Mouse (Mus musculus) cerebellum, postnatal 25 days (tissue): Measurements from ENCODE around the gene Acpp.

Experiments
- DNase-seq, 2 experiments: peaks; one replicate each; pipeline ENCODE4 v3.0.0; 2021; ENCODE audit warnings: mixed read lengths in 2 of 2

Gene Acpp

GRCm38 (mm10) chr9:104304800-104305199 lies 32.7 kb downstream of the Acpp start:
- no peak for DNase-seq

GRCm38 (mm10) chr9:104304376-104304775 lies 33.2 kb downstream of the Acpp start:
- no peak for DNase-seq

- DNase-seq = no peak
Observed at GRCm38 (mm10) chr9:104300569-104300968, 37.0 kb downstream of the Acpp start.

- DNase-seq = no peak
Observed at GRCm38 (mm10) chr9:104297041-104297440, 40.5 kb downstream of the Acpp start.

GRCm38 (mm10) chr9:104284934-104285333 lies 52.6 kb downstream of the Acpp start:
- DNase-seq = no peak

GRCm38 (mm10) chr9:104282536-104282935 lies 55.0 kb downstream of the Acpp start:
- DNase-seq = no peak

- DNase-seq = no peak
Observed at GRCm38 (mm10) chr9:104281737-104282136, 55.8 kb downstream of the Acpp start.

- no peak for DNase-seq
Observed at GRCm38 (mm10) chr9:104280725-104281495, 56.6 kb downstream of the Acpp start.

GRCm38 (mm10) chr9:104277528-104278162 lies 59.9 kb downstream of the Acpp start:
- DNase-seq = peak; percentile 14 to 16

- no peak for DNase-seq
Observed at GRCm38 (mm10) chr9:104275084-104275785, 62.3 kb downstream of the Acpp start.

GRCm38 (mm10) chr9:104272057-104272456 lies 65.5 kb downstream of the Acpp start:
- no peak for DNase-seq

- DNase-seq = no peak
Observed at GRCm38 (mm10) chr9:104271642-104272041, 65.9 kb downstream of the Acpp start.

GRCm38 (mm10) chr9:104269944-104270343 lies 67.6 kb downstream of the Acpp start:
- DNase-seq = no peak

- no peak for DNase-seq
Observed at GRCm38 (mm10) chr9:104269349-104269871, 68.1 kb downstream of the Acpp start.

- no peak for DNase-seq
Observed at GRCm38 (mm10) chr9:104264567-104264966, 73.0 kb downstream of the Acpp start.

- DNase-seq = peak; percentile 96 to 98
Observed at GRCm38 (mm10) chr9:104262823-104263352, 74.7 kb downstream of the Acpp start, which contains the start of gene Dnajc13. TSS of gene Dnajc13 (minus strand) at chr9:104262930.

- no peak for DNase-seq
Observed at GRCm38 (mm10) chr9:104262016-104262762, 75.4 kb downstream of the Acpp start.

GRCm38 (mm10) chr9:104260306-104260705 lies 77.2 kb downstream of the Acpp start:
- no peak for DNase-seq

GRCm38 (mm10) chr9:104256085-104256484 lies 81.5 kb downstream of the Acpp start:
- no peak for DNase-seq

GRCm38 (mm10) chr9:104254408-104255180 lies 83.0 kb downstream of the Acpp start:
- DNase-seq = peak; percentile 29 to 43

- DNase-seq = no peak
Observed at GRCm38 (mm10) chr9:104252637-104253036, 84.9 kb downstream of the Acpp start.

- no peak for DNase-seq
Observed at GRCm38 (mm10) chr9:104251687-104252086, 85.9 kb downstream of the Acpp start.
